Mouse (Mus musculus) cerebellum, adult (tissue): ENCODE measurements around the gene B130006D01Rik.

Experiments
- ATAC-seq: cut with Nextera tagmentation; 2 replicates; pipeline ENCODE4 v1.9.2; 2017; ENCODE audit warnings: mild to moderate bottlenecking, moderate library complexity, mixed read lengths; ENCODE audit not compliant: insufficient number of reproducible peaks, low FRiP score, low TSS enrichment

The B130006D01Rik gene

GRCm38 (mm10) chr11:95723287-95723686 is at the start of gene B130006D01Rik:
B130006D01Rik (plus strand) TSS chr11:95723587.
- ATAC-seq: no peak

GRCm38 (mm10) chr11:95675498-95675897 is 47.9 kb upstream of the B130006D01Rik start:
- no peak for ATAC-seq

GRCm38 (mm10) chr11:95676307-95676706 is 47.1 kb upstream of the B130006D01Rik start:
- ATAC-seq: no peak

- ATAC-seq: no peak
Observed at GRCm38 (mm10) chr11:95677925-95678701, 45.3 kb upstream of the B130006D01Rik start.

GRCm38 (mm10) chr11:95681995-95682601 is 41.3 kb upstream of the B130006D01Rik start:
- ATAC-seq: no peak

GRCm38 (mm10) chr11:95682946-95683345 is 40.4 kb upstream of the B130006D01Rik start:
- ATAC-seq: no peak

GRCm38 (mm10) chr11:95686031-95686430 is 37.4 kb upstream of the B130006D01Rik start:
- peak; percentile 45; the same call in 1 of the 2 replicates for ATAC-seq

- no peak for ATAC-seq
Observed at GRCm38 (mm10) chr11:95687084-95687656, 36.2 kb upstream of the B130006D01Rik start.

GRCm38 (mm10) chr11:95688515-95688914 is 34.9 kb upstream of the B130006D01Rik start:
- ATAC-seq: no peak

- ATAC-seq: no peak
Observed at GRCm38 (mm10) chr11:95688981-95689380, 34.4 kb upstream of the B130006D01Rik start.

- no peak for ATAC-seq
Observed at GRCm38 (mm10) chr11:95689544-95689943, 33.8 kb upstream of the B130006D01Rik start.

GRCm38 (mm10) chr11:95698541-95698940 is 24.8 kb upstream of the B130006D01Rik start:
- ATAC-seq: no peak

GRCm38 (mm10) chr11:95700778-95701739 is 22.3 kb upstream of the B130006D01Rik start:
- no peak for ATAC-seq

GRCm38 (mm10) chr11:95704032-95704969 is 19.1 kb upstream of the B130006D01Rik start:
- ATAC-seq: no peak

- no peak for ATAC-seq
Observed at GRCm38 (mm10) chr11:95704970-95705330, 18.4 kb upstream of the B130006D01Rik start.

GRCm38 (mm10) chr11:95709534-95710040 is 13.8 kb upstream of the B130006D01Rik start:
- no peak for ATAC-seq

- no peak for ATAC-seq
Observed at GRCm38 (mm10) chr11:95710478-95710877, 12.9 kb upstream of the B130006D01Rik start.

- ATAC-seq: peak; percentile 29; the same call in 1 of the 2 replicates
Observed at GRCm38 (mm10) chr11:95712085-95712562, 11.3 kb upstream of the B130006D01Rik start.
